Mouse (Mus musculus) megakaryocyte progenitor cell, adult 5-6 weeks (primary cell): ENCODE data around the gene Vipr1. TPM values are rescaled to one million over a fixed set of nuclear protein-coding genes. Genes with fewer than 3 reads are reported as not detected.
A peak's percentile ranks its signal among the peaks of the same experiment; 100 is the strongest.
"Not testable (repeated sequence)": the region's sequence is repeated elsewhere in the genome, so short reads cannot be mapped to it uniquely, and the experiment has no call there.

ENCODE experiments used
- ATAC-seq: replicated peaks from 2 replicates; pipeline ENCODE4 v1.8.0; 2016; ENCODE audit warnings: mild to moderate bottlenecking, moderate TSS enrichment, inconsistent platforms; ENCODE audit not compliant: poor library complexity
- total RNA-seq, 2 experiments: library from RNA; stranded (forward) in 1 of 2; stranded (reverse) in 1 of 2; fragments of 157-497, 149-512 nt in 1 of 2; fragments of 200-1000 nt in 1 of 2; gene quantifications; 2 replicates each; pipeline versions ENCODE4 v1.2.3 to v1.2.4; 2015 to 2017

Vipr1 gene
- total RNA-seq (2015) (not detected in 2 replicates), total RNA-seq (2017) (0.12 and 0.41 TPM in 2 replicates)

- ATAC-seq = peak; percentile 38
Measured at GRCm38 (mm10) chr9:121642401-121643181, at the start of gene Vipr1. TSS of gene Vipr1 (plus strand) at chr9:121642716.

GRCm38 (mm10) chr9:121592948-121593550 lies 49.5 kb upstream of the Vipr1 start:
- no peak for ATAC-seq

- not testable (repeated sequence) for ATAC-seq
Measured at GRCm38 (mm10) chr9:121593768-121594167, 48.7 kb upstream of the Vipr1 start.

- no peak for ATAC-seq
Measured at GRCm38 (mm10) chr9:121594771-121595170, 47.7 kb upstream of the Vipr1 start.

- ATAC-seq = no peak
Measured at GRCm38 (mm10) chr9:121598106-121598505, 44.4 kb upstream of the Vipr1 start.

- no peak for ATAC-seq
Measured at GRCm38 (mm10) chr9:121599551-121599950, 43.0 kb upstream of the Vipr1 start.

GRCm38 (mm10) chr9:121600201-121600860 lies 42.2 kb upstream of the Vipr1 start:
- ATAC-seq = no peak

- no peak for ATAC-seq
Measured at GRCm38 (mm10) chr9:121600861-121601427, 41.6 kb upstream of the Vipr1 start.

- no peak for ATAC-seq
Measured at GRCm38 (mm10) chr9:121602381-121602780, 40.1 kb upstream of the Vipr1 start.

- peak; percentile 93 for ATAC-seq
Measured at GRCm38 (mm10) chr9:121605414-121606278, 36.9 kb upstream of the Vipr1 start.

GRCm38 (mm10) chr9:121606498-121607096 lies 35.9 kb upstream of the Vipr1 start:
- ATAC-seq = no peak

- ATAC-seq = no peak
Measured at GRCm38 (mm10) chr9:121609381-121609780, 33.1 kb upstream of the Vipr1 start.

GRCm38 (mm10) chr9:121613192-121613591 lies 29.3 kb upstream of the Vipr1 start:
- peak; percentile 34; the same call in 1 of the 2 replicates for ATAC-seq

- ATAC-seq = no peak
Measured at GRCm38 (mm10) chr9:121614241-121614757, 28.2 kb upstream of the Vipr1 start.

- ATAC-seq = peak; percentile 71
Measured at GRCm38 (mm10) chr9:121616471-121616870, 26.0 kb upstream of the Vipr1 start.

GRCm38 (mm10) chr9:121619441-121619840 lies 23.1 kb upstream of the Vipr1 start:
- no peak for ATAC-seq

- ATAC-seq = no peak
Measured at GRCm38 (mm10) chr9:121623235-121623634, 19.3 kb upstream of the Vipr1 start.

- no peak for ATAC-seq
Measured at GRCm38 (mm10) chr9:121624920-121625319, 17.6 kb upstream of the Vipr1 start.

GRCm38 (mm10) chr9:121630627-121631026 lies 11.9 kb upstream of the Vipr1 start:
- ATAC-seq = no peak

GRCm38 (mm10) chr9:121631946-121632345 lies 10.6 kb upstream of the Vipr1 start:
- peak; percentile 71 for ATAC-seq
